Mouse (Mus musculus) adrenal gland, postnatal 0 days (tissue): ENCODE data around the gene Rpap3. TPM values are rescaled to one million over a fixed set of nuclear protein-coding genes. Genes with fewer than 3 reads are reported as not detected.

ENCODE experiments used
- polyA plus RNA-seq: library from polyadenylated mRNA; unstranded; fragments of >200 nt; fragmentation: Nextera tagmentation; extraction: Ambion mirVana; gene quantifications from 2 replicates; pipeline ENCODE4 v1.2.1, GENCODE M21; 2015

The Rpap3 gene
- polyA plus RNA-seq: 21.0 and 23.8 TPM in 2 replicates

DNA sequence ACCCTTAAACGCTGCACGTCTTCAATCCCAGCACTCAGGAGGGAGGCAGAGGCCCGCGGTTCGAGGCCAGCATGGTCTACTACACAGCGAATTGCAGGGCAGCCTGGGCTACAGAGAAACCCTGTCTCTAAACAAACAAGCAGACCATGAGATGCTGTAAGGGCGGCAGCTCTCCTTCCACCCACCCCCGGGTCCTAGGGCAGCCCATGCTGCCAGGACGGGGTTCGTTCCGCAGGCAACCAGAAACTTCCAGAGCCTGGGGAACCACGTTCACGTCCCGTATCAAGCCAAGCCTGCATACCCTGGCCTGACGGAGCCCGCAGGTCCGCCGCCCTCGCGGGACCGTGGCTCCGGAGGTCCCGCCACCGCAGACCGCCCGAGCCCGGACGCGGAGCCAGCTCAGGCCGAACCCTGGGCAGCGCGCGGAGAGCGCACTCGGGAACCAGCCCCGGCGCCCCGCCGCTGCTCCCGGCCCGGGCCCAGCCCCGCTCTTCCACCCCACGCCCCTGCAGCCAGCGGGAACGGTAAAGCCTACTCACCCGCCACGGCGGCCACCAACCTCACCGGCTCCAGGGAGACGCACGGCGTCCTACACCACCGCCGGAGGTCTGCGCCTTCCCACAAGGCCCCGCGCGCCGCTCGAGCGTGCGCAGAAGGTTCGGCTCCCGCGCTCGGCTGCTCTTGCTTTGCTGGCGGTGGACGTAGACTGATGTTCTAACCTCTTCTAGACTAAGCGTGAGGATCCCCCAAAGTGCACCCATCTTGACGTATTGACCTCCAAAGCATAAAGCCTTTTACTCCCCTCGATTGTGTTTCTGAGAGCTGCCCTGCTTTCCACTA, at the start of gene Rpap3:
TSS of gene Rpap3 (minus strand) at position 615 of the 840 bp plus-strand sequence.

DNA sequence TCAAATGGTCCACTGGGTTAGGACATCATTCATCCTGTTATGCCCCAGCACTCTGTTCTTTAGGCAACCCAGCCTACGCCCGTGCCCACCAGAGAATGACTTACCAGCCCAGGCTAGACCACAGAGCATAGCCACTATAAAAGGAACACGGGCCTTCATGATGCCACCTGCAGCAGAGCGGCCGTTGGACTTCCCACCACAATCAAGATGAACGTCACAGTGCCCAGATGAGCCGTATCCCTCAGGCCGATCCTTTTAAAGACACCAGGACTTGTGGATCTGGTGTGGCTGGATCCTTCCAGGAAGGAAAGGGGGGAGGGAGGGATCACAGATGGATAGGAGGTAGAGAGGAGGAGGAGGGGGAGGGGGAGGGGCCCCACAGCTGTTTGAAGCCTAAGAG, 25.5 kb upstream of the Rpap3 start, which contains the start of gene Endou:
TSS of gene Endou (minus strand) at position 229 of the 400 bp plus-strand sequence.

Other genes starting within 250 kb of the Rpap3 start
- 1.4 and 1.6 TPM in 2 replicates for gene Endou, start 25.5 kb upstream of the Rpap3 start, polyA plus RNA-seq
- gene Rapgef3, start 62.1 kb upstream of the Rpap3 start, polyA plus RNA-seq: 6.1 and 8.0 TPM in 2 replicates
- gene Slc48a1, start 72.7 kb upstream of the Rpap3 start, polyA plus RNA-seq: 60.3 and 86.9 TPM in 2 replicates
- gene Hdac7, start 138.7 kb upstream of the Rpap3 start, polyA plus RNA-seq: 21.4 and 30.4 TPM in 2 replicates
- 0.24 and 1.6 TPM in 2 replicates for gene Vdr, start 204.8 kb upstream of the Rpap3 start, polyA plus RNA-seq